ENCODE assay signal across 8 mouse cellular contexts in genomic region chr4:85205636-85206211, GRCm38 (mm10). TPM values are rescaled to one million over a fixed set of nuclear protein-coding genes. Genes with fewer than 3 reads are reported as not detected.
A peak's percentile ranks its signal among the peaks of the same experiment; 100 is the strongest.
DNase-seq lines count a peak whose midpoint lies in the region; ATAC-seq and TF ChIP-seq lines count a peak whose summit lies in the region.

No protein-coding gene starts in this region.

- TF ChIP-seq CTCF in gastrocnemius, adult 2 months (IDR thresholded peaks at IDR 0.05), result no peak
- no peak for TF ChIP-seq CTCF in brain, embryonic 14.5 days (IDR thresholded peaks at IDR 0.05; ENCODE audit: borderline replicate concordance, extremely low read depth, insufficient read depth, insufficient read length)
- no peak for TF ChIP-seq CTCF in intestine, postnatal 0 days (IDR thresholded peaks at IDR 0.05; ENCODE audit: low read depth)

- intact Hi-C loops in gastrocnemius, adult 2 months (cut with DNase I), result no loop called here

- H3K27me3 ChIP-seq in forebrain, embryonic 10.5 days (ENCODE audit: poor library complexity, severe bottlenecking), result peaks cover 73% of the 10 kb centered on the region
- H3K27me3 ChIP-seq in intestine, postnatal 0 days (replicated peaks; ENCODE audit: control insufficient read depth, insufficient read depth, low read length), result no peaks in the 10 kb centered on the region
- peaks cover 44% of the 10 kb centered on the region for H3K27me3 ChIP-seq in liver, embryonic 15.5 days

- under 1% methylated on average over 43 of the region's 43 CpGs for WGBS in forebrain, embryonic 10.5 days
- WGBS in intestine, postnatal 0 days, result 2% methylated on average over 43 of the region's 43 CpGs
- 1% methylated on average over 43 of the region's 43 CpGs for WGBS in liver, embryonic 15.5 days (ENCODE audit: insufficient replicate concordance)

- no peaks in the 10 kb centered on the region for H3K9me3 ChIP-seq in forebrain, embryonic 10.5 days
- no peaks in the 10 kb centered on the region for H3K9me3 ChIP-seq in intestine, postnatal 0 days (ENCODE audit: control insufficient read depth)
- no peaks in the 10 kb centered on the region for H3K9me3 ChIP-seq in liver, embryonic 15.5 days (replicated peaks)

- ATAC-seq in intestine, postnatal 0 days, result peak; percentile 64
- no peak; the same call in 1 of the 2 replicates for ATAC-seq in liver, embryonic 15.5 days (ENCODE audit: insufficient read depth)

- peak overlapping the region; percentile 86 for H3K4me2 ChIP-seq in intestine, postnatal 0 days (replicated peaks; ENCODE audit: low read depth)
- H3K4me2 ChIP-seq in liver, embryonic 15.5 days, result peak overlapping the region; percentile 59

- TF ChIP-seq POLR2A in brain, embryonic 14.5 days (IDR thresholded peaks at IDR 0.05; ENCODE audit: borderline replicate concordance, extremely low read depth, insufficient read depth, insufficient read length, poor library complexity, severe bottlenecking), result no peak

- peaks cover 14% of the 10 kb centered on the region for H3K4me1 ChIP-seq in forebrain, embryonic 10.5 days
- no peaks in the 10 kb centered on the region for H3K4me1 ChIP-seq in intestine, postnatal 0 days (replicated peaks; ENCODE audit: control insufficient read depth, insufficient read depth, low read length)
- no peaks in the 10 kb centered on the region for H3K4me1 ChIP-seq in liver, embryonic 15.5 days (replicated peaks)

- peak overlapping the region; percentile 72 for H3K9ac ChIP-seq in intestine, postnatal 0 days (ENCODE audit: low read depth, low read length)
- no peak overlapping the region for H3K9ac ChIP-seq in liver, embryonic 15.5 days

- DNase-seq in gastrocnemius, adult 2 months, result peak; percentile 26
- DNase-seq in gastrocnemius, adult 18-20 months (ENCODE audit: low spot score), result no peak
- peak; percentile 73 for DNase-seq in brain, embryonic 14.5 days (ENCODE audit: low read depth)
- DNase-seq in forebrain, embryonic 10.5 days (ENCODE audit: extremely low spot score, low spot score), result peak; percentile 58
- DNase-seq in ovary, postnatal 36 days (ENCODE audit: low spot score), result peak; percentile 18
- DNase-seq in MN1 (ENCODE audit: low spot score), result no peak

- H3K36me3 ChIP-seq in forebrain, embryonic 10.5 days (replicated peaks), result no peaks in the 10 kb centered on the region
- H3K36me3 ChIP-seq in intestine, postnatal 0 days (ENCODE audit: control insufficient read depth, insufficient read depth), result no peaks in the 10 kb centered on the region
- no peaks in the 10 kb centered on the region for H3K36me3 ChIP-seq in liver, embryonic 15.5 days (replicated peaks)

- peak overlapping the region; percentile 53 for H3K27ac ChIP-seq in gastrocnemius, adult 2 months
- H3K27ac ChIP-seq in forebrain, embryonic 10.5 days, result peak overlapping the region; percentile 79
- H3K27ac ChIP-seq in intestine, postnatal 0 days (ENCODE audit: low read depth, low read length), result peak overlapping the region; percentile 89
- no peak overlapping the region for H3K27ac ChIP-seq in liver, embryonic 15.5 days (replicated peaks)

- H3K4me3 ChIP-seq in gastrocnemius, adult 2 months, result peak overlapping the region; percentile 83
- H3K4me3 ChIP-seq in forebrain, embryonic 10.5 days, result peak overlapping the region; percentile 82
- H3K4me3 ChIP-seq in intestine, postnatal 0 days (ENCODE audit: low read depth, low read length), result peak overlapping the region; percentile 90
- peak overlapping the region; percentile 43 for H3K4me3 ChIP-seq in liver, embryonic 15.5 days (replicated peaks)

RNA-seq across cellular contexts. Expression of gene Sh3gl2, which starts 0.8 kb away (rescaled TPM):
- under 1 TPM; 0.61 to 0.79 TPM for total RNA-seq in gastrocnemius, adult 2 months (2021)
- under 1 TPM; 0.59 to 0.73 TPM for total RNA-seq in gastrocnemius, adult 18-20 months (2021)
- polyA plus RNA-seq in brain, embryonic 14.5 days (2012; rRNA removed), result 35.2 and 46.7 TPM in 2 replicates
- polyA plus RNA-seq in forebrain, embryonic 10.5 days (2016; fragmentation: Nextera tagmentation; extraction: Ambion mirVana), result 2.0 and 2.6 TPM in 2 replicates
- polyA plus RNA-seq in intestine, postnatal 0 days (2015; fragmentation: Nextera tagmentation; extraction: Ambion mirVana), result 14.6 and 14.9 TPM in 2 replicates
- polyA plus RNA-seq in liver, embryonic 15.5 days (2015; fragmentation: Nextera tagmentation; extraction: Ambion mirVana), result 0.09 TPM in 1 of 2 replicates, not detected in the other

Comparison
In these comparisons a context has a peak if more than half of its experiments do, and no peak if none do; other contexts are left out.
1. DNase-seq: peak in gastrocnemius, adult 2 months (single experiment), brain, embryonic 14.5 days (single experiment), forebrain, embryonic 10.5 days (single experiment) and ovary, postnatal 36 days (single experiment); none in gastrocnemius, adult 18-20 months (single experiment) and MN1 (single experiment).
2. Peak in every context shown above with its lines, with median percentiles within 50 percentile points of each other: H3K4me3 ChIP-seq.